11 mouse cellular contexts compared by ENCODE assay signal in genomic region chr11:11833100-11833499, GRCm38 (mm10). TPM values are rescaled to one million over a fixed set of nuclear protein-coding genes. Genes with fewer than 3 reads are reported as not detected.
DNase-seq lines count a peak whose midpoint lies in the region; ATAC-seq and TF ChIP-seq lines count a peak whose summit lies in the region.
"Had no signal": no experiment of that assay in that cellular context is flagged by ENCODE, and none has a peak within 500 bp of the region (broad histone marks: within the 10 kb centered on the region; RNA-seq: fewer than 3 reads in every experiment).

No protein-coding gene starts in this region.

- H3K27ac ChIP-seq in heart, embryonic 13.5 days (replicated peaks), result peak overlapping the region; percentile 97
- peak overlapping the region; percentile 74 for H3K27ac ChIP-seq in lung, postnatal 0 days (ENCODE audit: low read length)
- H3K27ac ChIP-seq in hindbrain, embryonic 13.5 days, result 0 out of 2 replicates have a peak overlapping the region, but pooled peaks have one; percentile 48
- H3K27ac ChIP-seq in stomach, embryonic 15.5 days, result peak overlapping the region; percentile 91; the same call in 1 of the 2 replicates
- no peak overlapping the region for H3K27ac ChIP-seq in forebrain, postnatal 0 days (ENCODE audit: low read depth, low read length)

- H3K4me1 ChIP-seq in heart, embryonic 13.5 days, result peaks cover 94% of the 10 kb centered on the region
- H3K4me1 ChIP-seq in lung, postnatal 0 days (ENCODE audit: insufficient read depth, low read depth, low read length), result peaks cover 28% of the 10 kb centered on the region; the same call in 1 of the 2 replicates
- peaks cover 44% of the 10 kb centered on the region for H3K4me1 ChIP-seq in hindbrain, embryonic 13.5 days (replicated peaks)
- H3K4me1 ChIP-seq in stomach, embryonic 15.5 days, result peaks cover 66% of the 10 kb centered on the region
- H3K4me1 ChIP-seq in forebrain, postnatal 0 days (ENCODE audit: insufficient read depth), result no peaks in the 10 kb centered on the region

- peak overlapping the region; percentile 62 for H3K9ac ChIP-seq in heart, embryonic 13.5 days
- no peak overlapping the region for H3K9ac ChIP-seq in lung, postnatal 0 days (replicated peaks; ENCODE audit: low read depth)
- H3K9ac ChIP-seq in hindbrain, embryonic 13.5 days, result no peak overlapping the region
- no peak overlapping the region for H3K9ac ChIP-seq in stomach, embryonic 15.5 days
- no peak overlapping the region for H3K9ac ChIP-seq in forebrain, postnatal 0 days

- H3K4me3 ChIP-seq in heart, embryonic 13.5 days, result no peak overlapping the region
- H3K4me3 ChIP-seq in lung, postnatal 0 days (ENCODE audit: low read depth, low read length), result no peak overlapping the region
- H3K4me3 ChIP-seq in hindbrain, embryonic 13.5 days, result no peak overlapping the region
- H3K4me3 ChIP-seq in stomach, embryonic 15.5 days (replicated peaks), result no peak overlapping the region
- H3K4me3 ChIP-seq in forebrain, postnatal 0 days (ENCODE audit: low read depth, low read length), result no peak overlapping the region

- TF ChIP-seq CTCF in lung, postnatal 0 days (IDR thresholded peaks at IDR 0.05), result no peak
- TF ChIP-seq CTCF in forebrain, postnatal 0 days (IDR thresholded peaks at IDR 0.05; ENCODE audit: low read depth), result no peak

- H3K4me2 ChIP-seq in heart, embryonic 13.5 days, result no peak overlapping the region
- no peak overlapping the region for H3K4me2 ChIP-seq in lung, postnatal 0 days (replicated peaks; ENCODE audit: low read depth, low read length)
- no peak overlapping the region for H3K4me2 ChIP-seq in hindbrain, embryonic 13.5 days
- H3K4me2 ChIP-seq in stomach, embryonic 15.5 days, result no peak overlapping the region
- H3K4me2 ChIP-seq in forebrain, postnatal 0 days (ENCODE audit: low read depth), result no peak overlapping the region

- no peaks in the 10 kb centered on the region for H3K27me3 ChIP-seq in heart, embryonic 13.5 days (replicated peaks)
- H3K27me3 ChIP-seq in lung, postnatal 0 days (replicated peaks; ENCODE audit: insufficient read depth, low read length), result no peaks in the 10 kb centered on the region
- no peaks in the 10 kb centered on the region for H3K27me3 ChIP-seq in hindbrain, embryonic 13.5 days
- H3K27me3 ChIP-seq in stomach, embryonic 15.5 days (replicated peaks), result no peaks in the 10 kb centered on the region
- 0 out of 2 replicates have a peak, but pooled peaks cover 4% of the 10 kb centered on the region for H3K27me3 ChIP-seq in forebrain, postnatal 0 days (ENCODE audit: insufficient read depth, low read length)

- TF ChIP-seq EP300 in lung, postnatal 0 days (IDR thresholded peaks at IDR 0.05), result no peak

- DNase-seq in heart, adult 18-20 months, result no peak
- no peak for DNase-seq in lung, postnatal 0 days (ENCODE audit: low spot score)
- DNase-seq in lung, postnatal 36 days, result no peak
- DNase-seq in forebrain, postnatal 0 days, result no peak
- DNase-seq in ovary, adult 18-20 months (ENCODE audit: low spot score), result no peak
- DNase-seq: adrenal gland, adult 8-10 months; cerebellum, adult 9-10 months; spleen, adult 18-20 months had no signal

- no peak for ATAC-seq in heart, embryonic 13.5 days (ENCODE audit: extremely low read depth, insufficient number of reproducible peaks, low FRiP score, low TSS enrichment)
- ATAC-seq in lung, postnatal 0 days, result no peak
- ATAC-seq in hindbrain, embryonic 13.5 days (ENCODE audit: low FRiP score), result no peak
- ATAC-seq in stomach, embryonic 15.5 days (ENCODE audit: insufficient read depth, low FRiP score, low read depth), result no peak
- no peak for ATAC-seq in forebrain, postnatal 0 days

- 42% methylated on average over 8 of the region's 8 CpGs for WGBS in heart, embryonic 13.5 days
- WGBS in lung, postnatal 0 days, result 42% methylated on average over 8 of the region's 8 CpGs
- 25% methylated on average over 8 of the region's 8 CpGs for WGBS in hindbrain, embryonic 13.5 days
- WGBS in stomach, embryonic 15.5 days, result 37% methylated on average over 8 of the region's 8 CpGs
- 62% methylated on average over 8 of the region's 8 CpGs for WGBS in forebrain, postnatal 0 days

- H3K9me3 ChIP-seq in heart, embryonic 13.5 days, result no peaks in the 10 kb centered on the region
- H3K9me3 ChIP-seq in lung, postnatal 0 days (ENCODE audit: low read length), result no peaks in the 10 kb centered on the region
- H3K9me3 ChIP-seq in hindbrain, embryonic 13.5 days, result no peaks in the 10 kb centered on the region
- no peaks in the 10 kb centered on the region for H3K9me3 ChIP-seq in stomach, embryonic 15.5 days
- H3K9me3 ChIP-seq in forebrain, postnatal 0 days (ENCODE audit: low read length), result no peaks in the 10 kb centered on the region

- no peaks in the 10 kb centered on the region for H3K36me3 ChIP-seq in heart, embryonic 13.5 days
- no peaks in the 10 kb centered on the region for H3K36me3 ChIP-seq in lung, postnatal 0 days (ENCODE audit: insufficient read depth, low read length)
- no peaks in the 10 kb centered on the region for H3K36me3 ChIP-seq in hindbrain, embryonic 13.5 days
- H3K36me3 ChIP-seq in stomach, embryonic 15.5 days, result no peaks in the 10 kb centered on the region
- no peaks in the 10 kb centered on the region for H3K36me3 ChIP-seq in forebrain, postnatal 0 days (ENCODE audit: insufficient read depth)

RNA-seq across cellular contexts. Expression of gene Fignl1, which starts 24.3 kb away (rescaled TPM):
- polyA plus RNA-seq in heart, embryonic 13.5 days (2015; fragmentation: Nextera tagmentation; extraction: Ambion mirVana), result 52.9 and 58.7 TPM in 2 replicates
- total RNA-seq in heart, adult 18-20 months (2021), result under 1 TPM; 0.44 to 0.62 TPM
- 4.2 and 5.6 TPM in 2 replicates for polyA plus RNA-seq in lung, postnatal 0 days (2015; fragmentation: Nextera tagmentation; extraction: Ambion mirVana)
- polyA plus RNA-seq in hindbrain, embryonic 13.5 days (2015; fragmentation: Nextera tagmentation; extraction: Ambion mirVana), result 15.4 and 15.5 TPM in 2 replicates
- 54.1 and 54.4 TPM in 2 replicates for polyA plus RNA-seq in stomach, embryonic 15.5 days (2015; fragmentation: Nextera tagmentation; extraction: Ambion mirVana)
- 4.8 and 7.8 TPM in 2 replicates for total RNA-seq in forebrain, postnatal 0 days (2014; rRNA removed)
- 4.4 and 4.9 TPM in 2 replicates for polyA plus RNA-seq in forebrain, postnatal 0 days (2015; fragmentation: Nextera tagmentation; extraction: Ambion mirVana)
